Mouse (Mus musculus): Measurements from ENCODE around the gene Polr2b.

The Polr2b gene

GRCm38 (mm10) chr5:77362120-77362519 is 52.2 kb downstream of the Polr2b start:
- no peak for DNase-seq (ENCODE audit: low spot score in 2 of 2)

- no peak for DNase-seq (ENCODE audit: low spot score in 2 of 2)
These were observed 53.7 kb downstream of the Polr2b start for GRCm38 (mm10) chr5:77363650-77364049.

- DNase-seq (ENCODE audit: low spot score in 2 of 2): no peak
These were observed 54.6 kb downstream of the Polr2b start for GRCm38 (mm10) chr5:77364443-77365038.

DNA sequence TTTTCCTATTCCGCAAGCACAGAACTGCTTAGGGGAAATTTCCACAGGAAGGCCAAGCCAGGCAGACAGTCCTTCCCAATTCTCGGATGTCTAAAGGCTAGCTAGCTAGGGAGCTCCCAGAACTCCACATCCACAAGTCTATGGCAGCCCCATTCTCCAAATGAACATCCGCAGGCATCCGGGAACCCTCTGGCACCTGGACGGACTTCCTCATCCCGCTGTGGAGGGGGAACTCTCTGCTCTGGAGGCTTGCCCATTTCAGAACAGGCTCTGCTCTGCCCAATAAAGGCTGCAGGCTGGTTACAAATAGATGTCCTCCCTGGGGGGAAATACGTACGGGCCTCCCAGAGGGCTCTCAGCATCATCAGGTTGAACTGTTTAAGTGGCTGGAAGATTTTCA is 56.4 kb downstream of the Polr2b start:
- no peak for DNase-seq (ENCODE audit: low spot score in 2 of 2)

- no peak for DNase-seq (ENCODE audit: low spot score in 2 of 2)
These were observed 57.2 kb downstream of the Polr2b start for GRCm38 (mm10) chr5:77367145-77367544.

DNA sequence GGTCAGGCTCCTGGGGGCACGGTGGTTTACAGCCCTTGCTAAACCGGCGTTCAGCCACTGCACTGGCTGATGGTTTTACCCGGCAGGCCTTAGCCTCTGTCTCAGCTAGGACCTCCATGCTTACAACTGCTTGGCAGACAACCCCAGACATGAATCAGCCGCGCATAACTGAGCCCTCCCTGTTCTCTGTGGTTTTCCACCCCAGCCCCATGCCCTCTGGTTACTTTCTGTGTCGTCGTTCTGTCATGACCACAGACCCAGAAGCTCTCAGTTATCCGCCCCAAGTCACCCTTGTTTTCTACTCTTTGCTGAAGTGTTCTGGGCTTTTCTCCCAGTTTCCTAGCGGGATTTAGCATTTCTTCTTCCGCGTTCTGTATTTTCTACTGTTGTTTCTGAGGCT is 57.7 kb downstream of the Polr2b start:
- DNase-seq (ENCODE audit: low spot score in 2 of 2): no peak

DNA sequence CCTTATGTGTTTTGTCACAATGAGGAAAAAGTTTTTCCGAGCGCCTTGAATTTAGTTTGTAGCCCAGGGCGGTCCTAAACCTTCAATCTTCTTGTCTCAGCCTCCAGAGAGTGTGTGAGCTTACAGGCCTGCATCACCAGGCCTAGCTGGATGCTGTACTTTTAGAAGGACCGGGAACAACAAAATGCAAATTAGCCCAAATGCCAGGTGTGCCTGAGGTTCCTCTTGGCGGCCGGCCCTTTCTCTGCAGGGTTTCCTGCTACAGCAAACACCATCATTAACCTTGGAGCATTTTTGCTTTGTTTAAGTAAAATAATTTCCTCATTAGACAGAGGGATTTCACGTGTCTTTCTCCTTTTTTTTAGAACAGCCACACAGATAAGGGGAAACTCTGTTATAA is 58.2 kb downstream of the Polr2b start:
- DNase-seq (ENCODE audit: low spot score in 2 of 2): no peak

- DNase-seq (ENCODE audit: low spot score in 2 of 2): no peak
These were observed 59.4 kb downstream of the Polr2b start for GRCm38 (mm10) chr5:77369394-77369793.

DNA sequence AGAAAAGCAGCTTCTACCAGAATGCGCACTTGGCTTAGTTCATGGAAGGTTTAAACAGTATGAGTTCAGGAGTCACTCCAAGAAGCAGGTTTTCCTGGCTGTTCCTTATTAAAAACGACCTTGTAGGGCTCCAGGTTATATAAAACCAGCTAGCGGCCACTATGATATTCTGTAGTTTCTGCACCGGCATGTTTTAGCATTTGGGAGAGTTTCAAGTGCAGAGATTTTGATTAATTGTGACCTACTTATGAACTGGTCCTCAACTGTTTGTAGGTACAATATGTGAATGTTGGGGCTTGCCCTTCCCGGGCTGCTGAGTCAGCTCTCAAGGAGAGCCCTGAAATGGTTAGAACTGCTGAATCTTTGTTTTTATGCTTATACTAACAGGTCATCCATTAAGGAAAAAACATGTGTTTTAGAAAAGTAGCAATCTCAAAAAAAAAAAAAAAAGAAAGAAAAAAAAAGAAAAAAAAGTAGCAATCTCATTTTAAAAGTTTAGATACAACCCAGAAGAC is 60.5 kb downstream of the Polr2b start:
- no peak for DNase-seq (ENCODE audit: low spot score in 2 of 2)

DNA sequence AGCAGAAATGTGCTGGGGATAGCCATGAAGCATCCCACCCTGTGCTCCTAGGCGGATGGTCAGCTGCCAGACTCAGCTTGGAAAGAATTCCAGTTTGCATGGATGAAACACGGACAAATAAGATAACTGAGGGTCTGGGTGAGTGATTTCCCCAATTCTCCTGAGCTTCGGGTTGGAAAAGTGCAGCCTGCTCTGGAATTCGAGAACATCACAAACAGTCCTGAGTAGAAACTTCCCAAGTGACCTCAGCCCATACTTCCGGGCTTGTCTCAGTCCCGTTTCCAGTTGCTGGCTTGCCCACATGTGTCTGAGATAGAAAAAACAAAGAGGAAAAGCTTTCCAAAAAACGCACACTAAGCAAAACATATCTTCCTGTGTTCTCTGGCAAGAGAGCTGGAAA is 62.3 kb downstream of the Polr2b start:
- no peak for DNase-seq (ENCODE audit: low spot score in 2 of 2)

- peak in 1 of 2 experiments; percentile 53 for DNase-seq (ENCODE audit: low spot score in 2 of 2)
These were observed 62.8 kb downstream of the Polr2b start for GRCm38 (mm10) chr5:77372778-77373177.

- DNase-seq (ENCODE audit: low spot score in 2 of 2): no peak
These were observed 65.0 kb downstream of the Polr2b start for GRCm38 (mm10) chr5:77374945-77375344.

DNA sequence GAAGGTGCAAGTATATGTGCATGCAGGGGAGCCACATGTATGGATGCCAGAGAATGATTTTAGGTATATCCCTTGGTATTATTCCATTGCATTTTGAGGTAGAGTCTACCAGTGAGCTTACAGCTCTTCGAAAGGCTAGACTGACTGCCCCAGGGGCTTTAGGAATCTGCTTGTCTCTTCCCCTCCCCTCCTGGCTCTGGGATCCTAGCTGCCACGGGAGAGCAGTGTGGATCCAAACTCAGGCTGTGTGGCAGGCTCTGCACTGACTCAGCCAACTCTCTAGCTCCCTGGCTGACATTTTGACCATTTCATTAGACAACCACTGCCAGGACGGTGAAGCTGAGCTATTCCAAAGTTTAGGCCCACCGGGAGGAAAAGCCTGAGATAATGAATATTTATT is 65.6 kb downstream of the Polr2b start:
- no peak for DNase-seq (ENCODE audit: low spot score in 2 of 2)

DNA sequence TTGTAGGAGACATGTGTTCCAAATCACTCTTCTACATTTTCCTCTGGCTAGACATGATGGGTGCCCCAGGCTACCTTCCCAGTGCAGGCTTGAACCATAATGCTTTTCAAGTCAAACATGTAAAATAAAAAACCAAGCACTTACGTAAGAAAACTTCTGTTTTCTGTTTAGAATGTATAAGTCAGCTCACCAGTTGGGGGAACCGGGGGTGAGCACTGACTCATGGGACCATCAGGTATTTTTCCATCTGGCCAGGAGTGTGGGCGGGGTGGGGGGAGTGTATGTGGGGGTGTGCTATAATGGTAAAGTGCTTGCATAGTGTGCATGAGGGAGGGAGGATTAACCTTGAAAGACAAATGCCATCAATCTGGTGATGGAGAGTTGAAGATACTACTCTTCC is 68.1 kb downstream of the Polr2b start:
- no peak for DNase-seq (ENCODE audit: low spot score in 2 of 2)

DNA sequence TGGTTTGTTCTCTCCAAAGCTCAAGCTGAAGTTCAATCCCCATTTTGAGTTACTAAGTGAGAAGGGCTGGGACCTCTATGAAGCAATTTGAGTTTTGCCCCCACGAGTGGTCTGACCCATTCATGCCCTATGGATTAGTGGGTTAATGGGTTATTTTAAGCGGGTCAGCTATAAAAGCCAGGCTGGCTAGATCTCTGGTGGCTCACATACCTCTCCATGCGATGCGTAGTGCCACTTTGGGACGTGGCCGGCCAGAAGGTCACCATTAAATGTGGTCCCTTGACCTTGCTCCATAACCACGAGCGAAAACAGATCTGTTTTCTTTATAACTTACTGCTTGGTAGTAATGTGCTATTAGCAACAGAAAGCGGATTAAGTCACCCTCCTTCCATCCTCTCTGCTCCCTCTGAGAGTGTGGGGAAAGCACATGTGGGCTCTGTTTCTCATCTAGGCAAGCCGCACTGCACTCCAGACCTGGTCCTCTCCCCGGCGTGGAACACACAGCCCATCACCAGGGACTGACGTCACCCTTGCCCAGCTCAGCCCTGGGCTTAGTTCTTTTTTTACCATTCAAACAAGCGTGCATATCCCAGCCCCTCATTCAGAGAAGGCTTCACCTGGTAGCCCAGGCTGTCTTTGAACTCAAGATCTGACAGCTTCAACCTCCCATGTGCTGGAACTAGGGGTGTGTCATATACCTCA is 69.6 kb downstream of the Polr2b start:
- DNase-seq (ENCODE audit: low spot score in 2 of 2): no peak

- DNase-seq (ENCODE audit: low spot score in 2 of 2): no peak
These were observed 70.5 kb downstream of the Polr2b start for GRCm38 (mm10) chr5:77380321-77380901.

DNA sequence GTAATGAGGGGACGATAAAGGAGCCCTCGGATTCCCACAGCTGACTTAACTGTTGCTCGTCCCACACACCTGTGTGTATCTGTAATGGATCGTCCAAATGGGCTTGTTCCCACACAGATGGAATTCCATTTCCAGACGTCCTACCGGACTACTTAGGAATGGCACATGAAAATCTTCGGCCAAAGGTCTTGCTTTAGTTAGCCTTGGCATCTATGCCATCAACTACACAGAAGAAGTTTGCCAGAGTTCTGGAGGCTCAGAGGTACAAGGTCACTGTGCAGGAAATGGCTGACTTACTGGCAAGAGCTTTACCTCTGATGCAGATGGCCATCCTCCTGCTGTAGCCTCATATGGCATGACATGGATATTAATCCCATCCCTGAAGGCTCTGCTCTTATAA is 71.3 kb downstream of the Polr2b start:
- no peak for DNase-seq (ENCODE audit: low spot score in 2 of 2)

- no peak for DNase-seq (ENCODE audit: low spot score in 2 of 2)
These were observed 71.7 kb downstream of the Polr2b start for GRCm38 (mm10) chr5:77381686-77382085.

- no peak for DNase-seq (ENCODE audit: low spot score in 2 of 2)
These were observed 74.0 kb downstream of the Polr2b start for GRCm38 (mm10) chr5:77383799-77384554.

DNA sequence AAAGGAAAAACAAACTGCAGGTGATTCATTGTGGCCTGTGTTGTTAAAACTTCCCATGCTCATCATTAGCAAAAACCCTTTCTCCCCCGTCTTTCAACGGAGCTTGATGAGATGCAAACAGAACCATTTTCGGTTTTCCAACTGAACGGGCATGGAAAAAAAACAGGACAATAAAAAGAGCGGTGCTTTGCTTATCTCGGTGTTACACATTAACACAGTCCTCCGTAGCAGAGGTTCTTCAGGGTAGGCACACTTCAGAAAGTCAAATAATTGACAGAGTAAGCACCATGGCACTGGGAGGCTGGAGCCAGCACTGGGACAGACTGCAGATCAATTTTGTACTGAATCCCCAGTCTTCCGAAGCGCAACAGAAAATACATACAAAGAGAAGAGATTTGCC is 74.8 kb downstream of the Polr2b start:
- DNase-seq (ENCODE audit: low spot score in 2 of 2): no peak

DNA sequence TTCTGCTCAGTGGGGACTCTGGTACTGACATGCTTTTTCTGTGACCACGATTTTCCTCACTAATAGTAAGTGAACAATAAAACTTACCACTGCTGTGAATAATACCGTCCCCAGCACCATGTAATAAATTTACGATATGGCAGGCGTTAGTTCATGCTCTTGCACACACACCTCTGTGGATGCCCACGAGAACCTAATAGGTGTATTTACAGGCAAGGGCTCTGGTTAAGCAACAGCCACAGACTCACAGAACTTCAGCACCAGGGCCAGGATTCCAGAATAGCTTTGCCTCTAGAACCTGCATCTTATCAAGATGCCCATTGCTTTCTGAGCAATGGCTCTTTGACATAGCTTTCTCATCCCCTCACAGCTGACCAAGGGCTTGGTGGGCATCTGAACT is 75.3 kb downstream of the Polr2b start:
- DNase-seq (ENCODE audit: low spot score in 2 of 2): no peak

DNA sequence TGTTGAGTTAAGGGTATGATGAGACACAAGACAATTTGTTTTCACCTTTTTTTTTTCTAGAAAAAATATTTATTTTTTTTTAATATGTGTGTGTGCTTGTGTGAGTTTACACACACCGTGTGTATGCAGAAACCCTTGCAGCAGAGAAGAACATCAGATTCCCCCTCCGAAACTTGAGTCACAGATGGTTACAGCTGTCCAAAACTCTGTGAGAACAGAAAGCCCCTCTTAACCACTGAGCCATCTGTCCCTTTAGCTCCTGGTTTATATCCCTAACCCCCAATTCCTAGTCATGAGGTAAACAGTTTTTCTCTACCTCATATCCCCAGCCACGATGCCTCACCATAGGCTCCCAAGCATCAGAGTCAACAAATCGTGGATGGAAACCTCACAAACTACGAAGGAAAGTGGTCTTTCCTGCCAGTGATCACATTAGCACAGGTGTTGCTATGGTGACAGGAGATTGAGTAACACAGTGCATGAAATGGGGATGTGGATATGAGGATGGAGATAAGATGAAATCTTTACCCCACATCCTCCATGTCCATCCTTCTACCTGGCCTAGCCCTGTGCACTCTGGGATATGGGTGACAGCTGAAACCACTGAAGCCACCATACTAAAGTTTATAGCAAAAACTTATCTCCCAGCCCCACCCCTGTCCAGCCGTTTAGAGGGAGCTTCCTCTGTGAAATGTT is 76.1 kb downstream of the Polr2b start:
- DNase-seq (ENCODE audit: low spot score in 2 of 2): no peak

Measured in spleen, postnatal 10 days (tissue).